Mouse (Mus musculus): Measurements from ENCODE around the gene Rbak. TPM values are rescaled to one million over a fixed set of nuclear protein-coding genes. Genes with fewer than 3 reads are reported as not detected.
A peak's percentile ranks its signal among the peaks of the same experiment; 100 is the strongest.
"Not testable (repeated sequence)": the region's sequence is repeated elsewhere in the genome, so short reads cannot be mapped to it uniquely, and the experiment has no call there.

Gene Rbak
- 8.4 and 9.2 TPM in 2 replicates for polyA plus RNA-seq (2014; fragmentation: Nextera tagmentation; extraction: Ambion mirVana)

GRCm38 (mm10) chr5:143180255-143181076, at the start of gene Rbak, which contains the start of gene Spdye4b:
Gene Rbak (minus strand): TSS chr5:143180775.
Gene Spdye4b (plus strand): TSS chr5:143181017.
- H3K4me2 ChIP-seq (ENCODE audit: low read length), result peak within 1 kb of the TSS; percentile 84
- peak within 1 kb of the TSS; percentile 93 for H3K9ac ChIP-seq (ENCODE audit: low read length)
- H3K36me3 ChIP-seq (ENCODE audit: control insufficient read depth, insufficient read depth, low read length), result peaks cover 29% of the 10 kb centered on the region
- under 1% methylated on average over 54 of the region's 58 CpGs for WGBS
- H3K27me3 ChIP-seq (replicated peaks; ENCODE audit: control insufficient read depth, insufficient read depth, low read length), result no peaks in the 10 kb centered on the region
- peak within 1 kb of the TSS; percentile 85 for H3K4me3 ChIP-seq (ENCODE audit: low read depth, low read length)
- ATAC-seq (peak; percentile 98), DNase-seq (ENCODE audit: low spot score) (peak; percentile 99)
- peak within 1 kb of the TSS; percentile 84 for H3K27ac ChIP-seq (ENCODE audit: low read depth, low read length)
- no peaks in the 10 kb centered on the region; the same call in 1 of the 2 replicates for H3K9me3 ChIP-seq (replicated peaks; ENCODE audit: control insufficient read depth, low read length)
- peaks cover 11% of the 10 kb centered on the region for H3K4me1 ChIP-seq (ENCODE audit: control insufficient read depth, insufficient read depth, low read length)

DNA sequence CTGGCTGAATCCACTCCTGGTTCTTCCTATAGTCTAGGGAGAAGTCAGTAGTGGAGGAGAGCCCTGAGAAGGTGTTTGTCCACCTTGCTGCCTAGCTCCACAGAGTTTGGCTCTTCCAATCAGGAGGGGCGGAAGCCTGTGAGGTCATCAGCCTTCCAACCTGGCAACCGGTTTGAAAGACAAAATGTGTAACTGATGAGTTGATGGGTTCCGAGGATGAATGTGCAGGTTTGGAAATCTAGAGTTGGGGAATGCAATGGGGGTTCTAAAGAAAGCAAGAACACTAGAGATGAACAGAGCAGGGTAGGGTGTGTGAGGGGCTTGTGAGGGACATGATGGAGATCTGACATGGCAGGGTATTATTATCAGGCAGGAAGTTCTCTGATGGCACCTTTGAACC, 46.2 kb upstream of the Rbak start, which contains the start of gene Spdye4a:
TSS of gene Spdye4a (minus strand) at position 101 of the 400 bp plus-strand sequence.
- H3K9ac ChIP-seq (ENCODE audit: low read length), result no peak within 1 kb of the TSS
- no peak within 1 kb of the TSS for H3K4me3 ChIP-seq (ENCODE audit: low read depth, low read length)
- H3K36me3 ChIP-seq (ENCODE audit: control insufficient read depth, insufficient read depth, low read length), result no peaks in the 10 kb centered on the region
- H3K27me3 ChIP-seq (replicated peaks; ENCODE audit: control insufficient read depth, insufficient read depth, low read length), result no peaks in the 10 kb centered on the region
- WGBS, result 86% methylated on average over 3 of the region's 3 CpGs
- no peaks in the 10 kb centered on the region for H3K4me1 ChIP-seq (ENCODE audit: control insufficient read depth, insufficient read depth, low read length)
- no peak within 1 kb of the TSS for H3K4me2 ChIP-seq (ENCODE audit: low read length)
- H3K9me3 ChIP-seq (replicated peaks; ENCODE audit: control insufficient read depth, low read length), result peaks cover 9% of the 10 kb centered on the region; the same call in 1 of the 2 replicates
- DNase-seq (ENCODE audit: low spot score) (no peak), ATAC-seq (no peak)
- no peak within 1 kb of the TSS for H3K27ac ChIP-seq (ENCODE audit: low read depth, low read length)

GRCm38 (mm10) chr5:143222287-143222686, 41.7 kb upstream of the Rbak start:
- Histone ChIP-seq H3K36me3 (ENCODE audit: control insufficient read depth, insufficient read depth, low read length) (no peaks in the 10 kb centered on the region), H3K4me2 (ENCODE audit: low read length) (no peak overlapping the region), H3K27me3 (replicated peaks; ENCODE audit: control insufficient read depth, insufficient read depth, low read length) (no peaks in the 10 kb centered on the region), H3K9ac (ENCODE audit: low read length) (no peak overlapping the region), H3K9me3 (replicated peaks; ENCODE audit: control insufficient read depth, low read length) (no peaks in the 10 kb centered on the region), H3K4me3 (ENCODE audit: low read depth, low read length) (no peak overlapping the region), H3K4me1 (ENCODE audit: control insufficient read depth, insufficient read depth, low read length) (no peaks in the 10 kb centered on the region), H3K27ac (ENCODE audit: low read depth, low read length) (no peak overlapping the region)
- DNase-seq (ENCODE audit: low spot score), result no peak
- 84% methylated on average over 1 of the region's 1 CpGs for WGBS
- no peak for ATAC-seq

- H3K36me3 ChIP-seq (ENCODE audit: control insufficient read depth, insufficient read depth, low read length), result no peaks in the 10 kb centered on the region
- no peak overlapping the region for H3K4me2 ChIP-seq (ENCODE audit: low read length)
- H3K4me1 ChIP-seq (ENCODE audit: control insufficient read depth, insufficient read depth, low read length), result no peaks in the 10 kb centered on the region
- H3K27me3 ChIP-seq (replicated peaks; ENCODE audit: control insufficient read depth, insufficient read depth, low read length), result no peaks in the 10 kb centered on the region
- H3K27ac ChIP-seq (ENCODE audit: low read depth, low read length), result no peak overlapping the region
- no peak overlapping the region for H3K9ac ChIP-seq (ENCODE audit: low read length)
- DNase-seq (ENCODE audit: low spot score) (no peak), ATAC-seq (no peak)
- whole genome bisulfite sequencing, result 84% methylated on average over 5 of the region's 5 CpGs
- no peaks in the 10 kb centered on the region for H3K9me3 ChIP-seq (replicated peaks; ENCODE audit: control insufficient read depth, low read length)
- no peak overlapping the region for H3K4me3 ChIP-seq (ENCODE audit: low read depth, low read length)
These were observed 40.4 kb upstream of the Rbak start for GRCm38 (mm10) chr5:143220996-143221395.

GRCm38 (mm10) chr5:143213832-143214231, 33.3 kb upstream of the Rbak start:
- no peak overlapping the region for H3K9ac ChIP-seq (ENCODE audit: low read length)
- WGBS, result 84% methylated on average over 2 of the region's 2 CpGs
- no peak for ATAC-seq
- H3K27ac ChIP-seq (ENCODE audit: low read depth, low read length), result no peak overlapping the region
- H3K9me3 ChIP-seq (replicated peaks; ENCODE audit: control insufficient read depth, low read length), result no peaks in the 10 kb centered on the region
- no peaks in the 10 kb centered on the region for H3K4me1 ChIP-seq (ENCODE audit: control insufficient read depth, insufficient read depth, low read length)
- no peak overlapping the region for H3K4me3 ChIP-seq (ENCODE audit: low read depth, low read length)
- no peaks in the 10 kb centered on the region for H3K36me3 ChIP-seq (ENCODE audit: control insufficient read depth, insufficient read depth, low read length)
- no peak for DNase-seq (ENCODE audit: low spot score)
- no peak overlapping the region for H3K4me2 ChIP-seq (ENCODE audit: low read length)
- no peaks in the 10 kb centered on the region for H3K27me3 ChIP-seq (replicated peaks; ENCODE audit: control insufficient read depth, insufficient read depth, low read length)

- H3K9me3 ChIP-seq (replicated peaks; ENCODE audit: control insufficient read depth, low read length), result no peaks in the 10 kb centered on the region; the same call in 1 of the 2 replicates
- H3K36me3 ChIP-seq (ENCODE audit: control insufficient read depth, insufficient read depth, low read length), result no peaks in the 10 kb centered on the region
- no peak overlapping the region for H3K4me2 ChIP-seq (ENCODE audit: low read length)
- H3K27me3 ChIP-seq (replicated peaks; ENCODE audit: control insufficient read depth, insufficient read depth, low read length), result no peaks in the 10 kb centered on the region
- H3K4me3 ChIP-seq (ENCODE audit: low read depth, low read length), result no peak overlapping the region
- no peak overlapping the region for H3K9ac ChIP-seq (ENCODE audit: low read length)
- H3K27ac ChIP-seq (ENCODE audit: low read depth, low read length), result no peak overlapping the region
- WGBS, result 73% methylated on average over 3 of the region's 3 CpGs
- DNase-seq (ENCODE audit: low spot score) (no peak), ATAC-seq (no peak)
- H3K4me1 ChIP-seq (ENCODE audit: control insufficient read depth, insufficient read depth, low read length), result no peaks in the 10 kb centered on the region
These were observed 24.4 kb upstream of the Rbak start for GRCm38 (mm10) chr5:143205015-143205414.

DNA sequence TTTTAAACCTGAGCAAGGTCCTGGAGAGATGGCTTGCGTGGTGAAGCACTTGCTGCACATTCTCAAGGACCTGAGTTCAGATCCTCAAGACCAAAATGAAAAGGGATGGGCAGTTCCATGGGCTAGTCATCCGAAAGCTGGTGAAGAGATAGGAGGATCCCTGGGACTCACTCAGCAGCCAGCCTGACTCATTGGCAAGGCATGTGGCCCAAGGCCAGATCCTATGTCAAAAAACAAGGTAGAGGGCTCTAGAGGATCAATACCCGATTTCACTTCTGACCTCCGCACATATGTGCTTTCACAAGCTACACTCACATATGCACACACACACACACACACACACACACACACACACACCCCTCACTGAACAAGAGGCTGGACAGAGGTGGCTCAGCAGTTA, 15.9 kb upstream of the Rbak start:
- no peaks in the 10 kb centered on the region for H3K9me3 ChIP-seq (replicated peaks; ENCODE audit: control insufficient read depth, low read length)
- no peak for ATAC-seq
- no peak for DNase-seq (ENCODE audit: low spot score)
- no peak overlapping the region for H3K4me3 ChIP-seq (ENCODE audit: low read depth, low read length)
- no peak overlapping the region for H3K9ac ChIP-seq (ENCODE audit: low read length)
- H3K27me3 ChIP-seq (replicated peaks; ENCODE audit: control insufficient read depth, insufficient read depth, low read length), result no peaks in the 10 kb centered on the region
- no peaks in the 10 kb centered on the region for H3K36me3 ChIP-seq (ENCODE audit: control insufficient read depth, insufficient read depth, low read length)
- no peak overlapping the region for H3K27ac ChIP-seq (ENCODE audit: low read depth, low read length)
- WGBS, result 92% methylated on average over 4 of the region's 4 CpGs
- no peaks in the 10 kb centered on the region for H3K4me1 ChIP-seq (ENCODE audit: control insufficient read depth, insufficient read depth, low read length)
- no peak overlapping the region for H3K4me2 ChIP-seq (ENCODE audit: low read length)

DNA sequence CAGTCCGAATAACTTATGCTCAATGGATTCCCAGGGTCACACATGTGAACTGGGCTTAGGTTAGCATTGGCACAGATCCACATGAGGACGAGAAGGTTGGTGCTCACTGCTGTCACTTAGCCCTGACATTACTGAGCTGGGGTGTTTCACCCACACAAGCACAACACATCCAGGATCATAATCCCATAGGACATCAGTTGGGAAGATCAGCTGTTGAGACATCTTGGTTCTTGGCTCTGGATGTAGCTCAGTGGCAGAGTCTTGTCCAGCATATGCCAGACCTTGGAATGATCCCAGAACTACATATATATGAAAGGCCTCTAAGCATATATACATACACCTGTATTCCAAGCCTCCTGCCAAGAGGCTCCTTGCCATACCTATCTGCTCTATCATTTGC, 14.6 kb upstream of the Rbak start:
- no peak overlapping the region for H3K4me3 ChIP-seq (ENCODE audit: low read depth, low read length)
- no peaks in the 10 kb centered on the region for H3K9me3 ChIP-seq (replicated peaks; ENCODE audit: control insufficient read depth, low read length)
- H3K4me1 ChIP-seq (ENCODE audit: control insufficient read depth, insufficient read depth, low read length), result no peaks in the 10 kb centered on the region
- WGBS, result 81% methylated on average over 2 of the region's 2 CpGs
- no peak overlapping the region for H3K27ac ChIP-seq (ENCODE audit: low read depth, low read length)
- ATAC-seq (no peak), DNase-seq (ENCODE audit: low spot score) (no peak)
- no peak overlapping the region for H3K9ac ChIP-seq (ENCODE audit: low read length)
- no peak overlapping the region for H3K4me2 ChIP-seq (ENCODE audit: low read length)
- no peaks in the 10 kb centered on the region for H3K27me3 ChIP-seq (replicated peaks; ENCODE audit: control insufficient read depth, insufficient read depth, low read length)
- no peaks in the 10 kb centered on the region for H3K36me3 ChIP-seq (ENCODE audit: control insufficient read depth, insufficient read depth, low read length)

GRCm38 (mm10) chr5:143194747-143195146, 14.2 kb upstream of the Rbak start:
- WGBS, result 76% methylated on average over 8 of the region's 8 CpGs
- DNase-seq (ENCODE audit: low spot score); ATAC-seq: not testable (repeated sequence)

More at GRCm38 (mm10) chr5:143194747-143195146, 14.2 kb upstream of the Rbak start:
- H3K4me3 ChIP-seq (ENCODE audit: low read depth, low read length); H3K27me3 ChIP-seq (replicated peaks; ENCODE audit: control insufficient read depth, insufficient read depth, low read length); H3K27ac ChIP-seq (ENCODE audit: low read depth, low read length); H3K4me2 ChIP-seq (ENCODE audit: low read length); H3K9ac ChIP-seq (ENCODE audit: low read length); H3K9me3 ChIP-seq (replicated peaks; ENCODE audit: control insufficient read depth, low read length); H3K4me1 ChIP-seq (ENCODE audit: control insufficient read depth, insufficient read depth, low read length); H3K36me3 ChIP-seq (ENCODE audit: control insufficient read depth, insufficient read depth, low read length): not testable (repeated sequence)
